In the genomic region with DNA sequence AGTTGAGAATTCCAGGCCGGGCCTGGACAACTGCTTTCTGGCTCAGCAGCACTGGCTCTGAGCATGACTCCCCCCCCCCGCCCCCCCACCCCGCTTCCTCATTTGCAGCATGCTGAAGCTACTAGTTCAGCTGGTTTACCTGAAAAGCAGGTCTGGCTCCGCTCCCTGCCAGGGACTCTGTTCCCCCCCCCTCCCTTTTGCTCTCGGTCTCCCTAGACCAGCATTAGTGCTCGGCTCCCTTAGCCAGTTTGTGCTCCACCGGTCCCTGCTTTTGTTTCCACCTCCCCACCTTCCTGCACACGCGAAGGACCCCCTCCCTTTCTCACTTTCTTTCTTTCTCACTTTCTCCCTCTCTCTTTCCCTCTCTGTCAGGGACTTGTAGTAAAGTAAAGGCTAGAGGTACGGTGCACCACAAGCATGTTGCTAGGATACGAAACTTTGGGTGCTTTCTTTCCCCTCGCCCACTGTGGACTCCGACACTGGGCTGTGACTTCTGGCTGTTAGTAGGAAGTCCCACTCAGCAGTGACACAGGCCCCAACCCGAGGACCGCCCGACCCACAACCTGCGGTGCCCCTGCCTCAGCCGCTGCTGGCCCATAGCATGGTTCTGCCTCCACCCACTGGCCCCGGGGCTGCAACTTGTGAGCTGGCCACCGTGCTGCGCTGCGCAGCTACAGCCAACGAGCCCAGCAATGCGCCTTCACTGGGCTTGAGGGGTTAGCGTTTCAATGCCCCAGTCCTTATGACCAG, we compare ENCODE assay signal across 9 mouse cellular contexts.
A peak's percentile ranks its signal among the peaks of the same experiment; 100 is the strongest.
DNase-seq lines count a peak whose midpoint lies in the region; ATAC-seq and TF ChIP-seq lines count a peak whose summit lies in the region.
"Had no signal": no experiment of that assay in that cellular context is flagged by ENCODE, and none has a peak within 500 bp of the region (broad histone marks: within the 10 kb centered on the region; RNA-seq: fewer than 3 reads in every experiment).

No protein-coding gene starts in this region.

- peak; percentile 80 for ATAC-seq in granulocyte monocyte progenitor cell, adult 5-6 weeks (replicated peaks; ENCODE audit: poor library complexity, severe bottlenecking)
- no peak; the same call in 1 of the 2 replicates for ATAC-seq in liver, embryonic 14.5 days (ENCODE audit: insufficient read depth)
- ATAC-seq in stomach, embryonic 16.5 days (ENCODE audit: insufficient read depth, low FRiP score): peak; percentile 68; the same call in 1 of the 2 replicates

- peak overlapping the region; percentile 19 for H3K4me2 ChIP-seq in liver, embryonic 14.5 days (ENCODE audit: low read depth)
- peak overlapping the region; percentile 45 for H3K4me2 ChIP-seq in stomach, embryonic 16.5 days (ENCODE audit: low read depth, low read length)

- H3K9ac ChIP-seq in liver, embryonic 14.5 days (replicated peaks): no peak overlapping the region
- H3K9ac ChIP-seq in stomach, embryonic 16.5 days (ENCODE audit: low read length): peak overlapping the region; percentile 46; the same call in 1 of the 2 replicates

- H3K27me3 ChIP-seq in kidney, adult 2 months (replicated peaks; ENCODE audit: control insufficient read depth, insufficient read depth, low read length): no peaks in the 10 kb centered on the region
- no peaks in the 10 kb centered on the region for H3K27me3 ChIP-seq in liver, embryonic 14.5 days (ENCODE audit: control insufficient read depth, insufficient read depth, low read length)
- H3K27me3 ChIP-seq in stomach, embryonic 16.5 days (ENCODE audit: control insufficient read depth, insufficient read depth, low read length): no peaks in the 10 kb centered on the region

- H3K4me3 ChIP-seq in kidney, adult 2 months (ENCODE audit: insufficient read depth, low read depth, low read length): 0 out of 2 replicates have a peak overlapping the region, but pooled peaks have one; percentile 7
- H3K4me3 ChIP-seq in liver, embryonic 14.5 days (ENCODE audit: insufficient read depth in 1 of 2, low read depth in 2 of 2, low read length in 2 of 2): no peak overlapping the region
- peak overlapping the region; percentile 25 for H3K4me3 ChIP-seq in stomach, embryonic 16.5 days (replicated peaks; ENCODE audit: low read length)
- H3K4me3 ChIP-seq: megakaryocyte, embryonic 14.5 days had no signal

- no peak overlapping the region for H3K27ac ChIP-seq in kidney, adult 2 months (ENCODE audit: insufficient read depth, low read depth, low read length)
- H3K27ac ChIP-seq in liver, embryonic 14.5 days: no peak overlapping the region
- H3K27ac ChIP-seq in stomach, embryonic 16.5 days (ENCODE audit: low read length): peak overlapping the region; percentile 67

- 30% methylated on average over 25 of the region's 25 CpGs for WGBS in kidney, adult 2 months
- WGBS in liver, embryonic 14.5 days (ENCODE audit: insufficient replicate concordance): 31% methylated on average over 25 of the region's 25 CpGs
- 21% methylated on average over 25 of the region's 25 CpGs for WGBS in stomach, embryonic 16.5 days

- no peaks in the 10 kb centered on the region for H3K4me1 ChIP-seq in kidney, adult 2 months (ENCODE audit: control insufficient read depth, insufficient read depth, low read length)
- H3K4me1 ChIP-seq in liver, embryonic 14.5 days (replicated peaks; ENCODE audit: control insufficient read depth in 2 of 2, insufficient read depth in 2 of 2, low read length in 1 of 2): peaks cover 0 to 4% of the 10 kb centered on the region in 2 experiments; a peak in 1 of 4 replicates
- peaks cover 5% of the 10 kb centered on the region for H3K4me1 ChIP-seq in stomach, embryonic 16.5 days (ENCODE audit: control insufficient read depth, insufficient read depth, low read length)

- no peak for TF ChIP-seq EP300 in liver, embryonic 14.5 days (IDR thresholded peaks at IDR 0.05; ENCODE audit: low read depth)

- no peaks in the 10 kb centered on the region for H3K36me3 ChIP-seq in kidney, adult 2 months (ENCODE audit: control insufficient read depth, insufficient read depth, low read length)
- H3K36me3 ChIP-seq in liver, embryonic 14.5 days (replicated peaks; ENCODE audit: control insufficient read depth, insufficient read depth, low read depth): no peaks in the 10 kb centered on the region
- no peaks in the 10 kb centered on the region for H3K36me3 ChIP-seq in stomach, embryonic 16.5 days (ENCODE audit: control insufficient read depth, insufficient read depth, low read length)

- H3K9me3 ChIP-seq in liver, embryonic 14.5 days (ENCODE audit: control insufficient read depth, low read length): no peaks in the 10 kb centered on the region
- no peaks in the 10 kb centered on the region for H3K9me3 ChIP-seq in stomach, embryonic 16.5 days (replicated peaks; ENCODE audit: control insufficient read depth, low read length)
- H3K9me3 ChIP-seq: megakaryocyte, embryonic 14.5 days had no signal

- TF ChIP-seq POLR2A in kidney, adult 2 months (IDR thresholded peaks at IDR 0.05; ENCODE audit: low read depth, low read length): no peak

- DNase-seq in kidney, adult 2 months: no peak
- DNase-seq in kidney, adult 18-20 months: no peak
- DNase-seq in embryo, embryonic 10 days (ENCODE audit: low spot score): peak; percentile 78
- no peak for DNase-seq in liver, embryonic 14.5 days (ENCODE audit: low read depth in 3 of 3, low spot score in 3 of 3)
- no peak for DNase-seq in spleen, postnatal 4 days (ENCODE audit: low spot score in 2 of 2)
- DNase-seq in frontal cortex, adult 2 months (ENCODE audit: extremely low spot score in 1 of 2, low spot score in 1 of 2): no peak

- peak; percentile 38; the same call in 1 of the 2 replicates for TF ChIP-seq CTCF in kidney, adult 2 months (conservative IDR thresholded peaks at IDR 0.05; ENCODE audit: insufficient read depth, insufficient read length, low read depth, low read length)
- peak; percentile 54 for TF ChIP-seq CTCF in liver, embryonic 14.5 days (IDR thresholded peaks at IDR 0.05; ENCODE audit: low read depth)

Comparison
In these comparisons a context has a peak if more than half of its experiments do, and no peak if none do; other contexts are left out.
1. H3K4me3 ChIP-seq: peak in kidney, adult 2 months (single experiment) and stomach, embryonic 16.5 days (single experiment); none in liver, embryonic 14.5 days (0 of 2).